Mouse (Mus musculus) lung, postnatal 0 days (tissue): Measurements from ENCODE around the gene Phlpp1.

Experiments used
- CTCF ChIP-seq: IDR thresholded peaks from 2 replicates; pipeline ENCODE4 v1.5.1; 2016; ENCODE audit warnings: antibody characterized with exemption, mild to moderate bottlenecking
- EP300 ChIP-seq: IDR thresholded peaks from 2 replicates; pipeline ENCODE4 v1.6.1; 2016; ENCODE audit warnings: antibody characterized with exemption, mild to moderate bottlenecking, control low read depth

GRCm38 (mm10) chr1:106155087-106155567, 16.4 kb upstream of the Phlpp1 start:
- no peak for TF ChIP-seq CTCF
- TF ChIP-seq EP300, result no peak
